Mouse (Mus musculus) limb, embryonic 14.5 days (tissue): ENCODE results near the gene Brca1. TPM values are rescaled to one million over a fixed set of nuclear protein-coding genes. Genes with fewer than 3 reads are reported as not detected.

Experiments used
- ATAC-seq: fragments of 200-750 bp; cut with Nextera tagmentation; 2 replicates; pipeline ENCODE4 v1.8.0; 2017; ENCODE audit warnings: low read depth, moderate number of reproducible peaks, moderate TSS enrichment; ENCODE audit not compliant: low FRiP score
- DNase-seq: peaks from one replicate; pipeline ENCODE4 v3.0.0-alpha.2; 2015; ENCODE audit warnings: low spot score
- H3K27ac ChIP-seq: fragments of 300-500 bp; sonication (generic); replicated peaks from 2 replicates; pipeline ENCODE4 v1.5.1; 2014; ENCODE audit warnings: low read depth, mild to moderate bottlenecking, low read length, moderate library complexity, mixed read lengths
- H3K27me3 ChIP-seq: fragments of 300-500 bp; sonication (generic); 2 replicates; pipeline ENCODE4 v1.6.1; 2014; ENCODE audit warnings: low read length, mixed read lengths; ENCODE audit not compliant: control insufficient read depth, insufficient read depth
- H3K36me3 ChIP-seq: fragments of 300-500 bp; sonication (generic); 2 replicates; pipeline ENCODE4 v1.6.1; 2014; ENCODE audit warnings: mild to moderate bottlenecking, low read length, moderate library complexity, mixed read lengths; ENCODE audit not compliant: control insufficient read depth, insufficient read depth
- H3K4me1 ChIP-seq: fragments of 300-500 bp; sonication (generic); 2 replicates; pipeline ENCODE4 v1.6.1; 2014; ENCODE audit warnings: antibody characterized with exemption, low read length, mixed read lengths; ENCODE audit not compliant: control insufficient read depth, insufficient read depth
- H3K4me2 ChIP-seq: fragments of 300-500 bp; sonication (generic); replicated peaks from 2 replicates; pipeline ENCODE4 v1.6.1; 2014; ENCODE audit warnings: low read depth, mild to moderate bottlenecking, low read length, moderate library complexity; ENCODE audit not compliant: severe bottlenecking
- H3K4me3 ChIP-seq: fragments of 300-500 bp; sonication (generic); replicated peaks from 2 replicates; pipeline ENCODE4 v1.5.1; 2014; ENCODE audit warnings: low read length
- H3K9ac ChIP-seq: fragments of 300-500 bp; sonication (generic); 2 replicates; pipeline ENCODE4 v1.6.1; 2014; ENCODE audit warnings: mild to moderate bottlenecking, low read depth, low read length, moderate library complexity; ENCODE audit not compliant: severe bottlenecking
- H3K9me3 ChIP-seq: fragments of 300-500 bp; sonication (generic); 2 replicates; pipeline ENCODE4 v1.6.1; 2016; ENCODE audit warnings: low read length; ENCODE audit not compliant: control insufficient read depth
- POLR2A ChIP-seq: fragments of 200-500 bp; IDR thresholded peaks from 2 replicates; pipeline ENCODE4 v1.8.0; 2012; ENCODE audit warnings: inconsistent platforms, mild to moderate bottlenecking, moderate library complexity, borderline replicate concordance; ENCODE audit not compliant: insufficient read depth, insufficient read length; ENCODE audit errors: extremely low read depth
- WGBS: fragments of 180-500 bp; shearing (Covaris S2); extraction: QIAGEN DNeasy Blood & Tissue Kit; methylation state at CpG from one replicate; pipeline ENCODE4 v1.1.7; 2014; 5-methylcytosine and 5-hydroxymethylcytosine counted together
- polyA plus RNA-seq, 2 experiments: library from polyadenylated mRNA; depleted of rRNA in 1 of 2; stranded (reverse) in 1 of 2; unstranded in 1 of 2; fragments of >200 nt; fragmentation: Nextera tagmentation in 1 of 2; extraction: Ambion mirVana in 1 of 2; gene quantifications; 2 replicates each; pipeline versions ENCODE4 v1.2.1 to v1.2.3; 2012 to 2014

The Brca1 gene
- polyA plus RNA-seq, 2 experiments, result 9.9 to 11.6 TPM

DNA sequence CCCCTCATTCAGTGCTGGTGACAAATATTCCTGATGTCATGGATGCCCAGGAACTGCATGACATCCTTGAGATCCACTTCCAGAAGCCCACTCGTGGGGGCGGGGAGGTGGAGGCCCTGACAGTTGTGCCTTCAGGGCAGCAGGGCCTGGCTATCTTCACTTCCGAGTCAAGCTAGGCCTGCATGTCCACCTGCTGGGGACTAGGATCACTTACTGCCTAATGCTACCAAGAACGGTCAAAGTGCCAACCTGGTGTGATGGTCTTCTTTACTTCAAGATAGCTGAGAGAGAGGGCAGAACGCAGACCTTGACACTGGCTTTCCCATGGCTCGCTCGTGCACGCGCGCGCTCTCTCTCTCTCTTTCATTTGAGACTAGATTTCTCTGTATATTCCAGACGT lies 93.5 kb downstream of the Brca1 start:
- H3K36me3 ChIP-seq, result peaks cover 50% of the 10 kb centered on the region
- TF ChIP-seq POLR2A, result no peak
- no peaks in the 10 kb centered on the region for H3K4me1 ChIP-seq
- H3K27ac ChIP-seq, result no peak overlapping the region
- H3K27me3 ChIP-seq, result no peaks in the 10 kb centered on the region
- 84% methylated on average over 12 of the region's 12 CpGs for WGBS
- no peak overlapping the region for H3K4me2 ChIP-seq
- H3K9me3 ChIP-seq, result no peaks in the 10 kb centered on the region
- no peak for ATAC-seq
- no peak for DNase-seq
- H3K4me3 ChIP-seq, result no peak overlapping the region
- no peak overlapping the region for H3K9ac ChIP-seq

DNA sequence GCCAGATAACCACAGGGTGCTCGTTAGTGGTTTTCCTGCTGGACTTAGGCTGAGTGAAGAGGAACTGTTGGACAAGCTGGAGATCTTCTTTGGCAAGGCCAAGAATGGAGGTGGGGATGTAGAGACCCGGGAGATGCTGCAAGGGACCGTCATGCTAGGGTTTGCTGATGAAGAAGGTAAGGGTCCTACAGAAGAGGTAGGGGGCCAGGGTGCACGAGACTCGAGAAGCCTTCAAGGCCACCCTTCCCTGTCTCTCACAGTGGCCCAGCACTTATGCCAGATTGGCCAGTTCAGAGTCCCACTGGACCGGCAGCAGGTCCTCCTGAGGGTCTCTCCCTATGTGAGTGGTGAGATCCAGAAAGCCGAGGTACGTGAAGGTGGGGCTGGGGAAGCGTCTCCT lies 94.1 kb downstream of the Brca1 start:
- Histone ChIP-seq H3K4me1 (no peaks in the 10 kb centered on the region), H3K4me2 (no peak overlapping the region), H3K4me3 (no peak overlapping the region), H3K36me3 (peaks cover 50% of the 10 kb centered on the region), H3K9ac (no peak overlapping the region), H3K27ac (no peak overlapping the region), H3K9me3 (no peaks in the 10 kb centered on the region), H3K27me3 (no peaks in the 10 kb centered on the region)
- ATAC-seq, result no peak
- no peak for TF ChIP-seq POLR2A
- 88% methylated on average over 9 of the region's 9 CpGs for WGBS
- DNase-seq, result no peak

DNA sequence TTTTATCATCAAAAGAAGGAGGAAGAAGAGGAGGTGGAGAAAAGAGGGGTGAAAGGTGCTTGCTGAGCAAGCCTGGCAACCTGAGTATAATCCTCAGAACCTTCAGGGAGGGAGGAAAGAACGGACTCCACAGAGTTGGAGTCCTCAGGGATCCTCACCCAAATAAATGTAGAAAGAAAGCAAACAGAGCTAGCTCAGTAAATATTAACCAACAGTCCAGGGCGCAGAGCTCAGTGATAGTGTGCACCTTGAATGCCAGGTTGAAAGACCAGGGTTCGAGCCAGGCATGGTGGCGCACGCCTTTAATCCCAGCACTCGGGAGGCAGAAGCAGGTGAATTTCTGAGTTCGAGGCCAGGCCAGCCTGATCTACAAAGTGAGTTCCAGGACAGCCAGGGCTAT lies 96.1 kb downstream of the Brca1 start:
- Histone ChIP-seq H3K4me3 (no peak overlapping the region), H3K4me1 (no peaks in the 10 kb centered on the region), H3K9me3 (no peaks in the 10 kb centered on the region), H3K9ac (no peak overlapping the region), H3K4me2 (no peak overlapping the region), H3K27ac (no peak overlapping the region), H3K27me3 (no peaks in the 10 kb centered on the region), H3K36me3 (peaks cover 31% of the 10 kb centered on the region)
- DNase-seq, result no peak
- WGBS, result 93% methylated on average over 7 of the region's 7 CpGs
- no peak for TF ChIP-seq POLR2A
- ATAC-seq, result no peak

DNA sequence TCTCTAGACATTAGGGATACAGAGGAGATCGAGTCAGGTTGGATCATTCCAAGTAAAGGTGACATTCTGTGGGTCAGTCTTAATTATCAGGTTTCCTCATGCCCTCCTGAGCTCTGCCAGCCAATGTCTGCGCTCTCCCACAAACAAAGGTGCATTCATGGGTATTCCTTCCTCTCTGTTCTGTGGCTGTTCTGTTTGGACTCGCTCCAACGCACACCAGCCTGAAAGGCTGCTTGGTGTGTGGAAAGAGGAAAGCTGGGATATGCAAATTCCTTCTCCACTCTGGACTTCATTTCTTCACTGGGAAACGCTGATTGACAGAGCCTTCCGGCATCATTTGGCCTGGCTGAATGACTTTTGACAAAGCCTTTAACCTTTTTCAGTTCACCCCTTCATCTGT lies 97.1 kb downstream of the Brca1 start:
- Histone ChIP-seq H3K27ac (no peak overlapping the region), H3K4me3 (no peak overlapping the region), H3K27me3 (no peaks in the 10 kb centered on the region), H3K9ac (no peak overlapping the region), H3K36me3 (peaks cover 22% of the 10 kb centered on the region), H3K4me1 (no peaks in the 10 kb centered on the region), H3K9me3 (no peaks in the 10 kb centered on the region), H3K4me2 (no peak overlapping the region)
- ATAC-seq (no peak), DNase-seq (no peak)
- 64% methylated on average over 6 of the region's 6 CpGs for WGBS
- no peak for TF ChIP-seq POLR2A

DNA sequence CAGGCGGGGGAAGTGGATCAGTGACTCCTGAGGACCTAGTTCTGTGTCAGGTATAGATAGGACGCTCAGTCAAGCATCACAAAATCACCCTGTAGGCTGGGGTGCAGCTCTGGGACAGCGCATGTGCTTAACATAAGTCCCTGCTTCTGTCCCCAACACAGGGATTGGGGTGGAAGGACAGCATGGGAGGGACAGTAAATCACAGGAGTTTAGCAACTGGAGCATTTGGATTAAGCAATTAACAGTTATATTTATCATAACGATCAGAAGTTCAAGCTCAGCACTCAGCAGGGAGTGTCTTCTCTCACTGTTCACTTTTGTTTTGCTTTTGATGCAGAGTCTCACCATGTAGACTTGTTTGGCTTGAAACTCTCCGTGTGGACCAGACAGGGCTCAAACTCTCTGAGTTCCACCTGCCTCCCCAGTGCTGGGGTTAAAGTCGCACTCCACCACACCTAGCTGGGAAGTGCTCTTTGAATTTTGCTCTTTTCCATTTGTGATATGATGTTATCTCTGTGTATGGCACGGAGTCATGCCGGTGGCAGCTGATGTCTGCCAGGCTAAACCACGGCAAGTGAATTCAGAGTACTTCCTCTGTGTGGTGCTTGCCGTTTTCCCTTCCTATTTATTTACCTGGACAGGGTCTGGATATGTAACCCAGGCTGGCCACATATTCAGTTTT lies 99.5 kb downstream of the Brca1 start:
- DNase-seq, result no peak
- WGBS, result 75% methylated on average over 10 of the region's 10 CpGs
- Histone ChIP-seq H3K27me3 (no peaks in the 10 kb centered on the region), H3K27ac (no peak overlapping the region), H3K4me1 (no peaks in the 10 kb centered on the region; the same call in 1 of the 2 replicates), H3K9me3 (no peaks in the 10 kb centered on the region), H3K4me2 (no peak overlapping the region), H3K9ac (no peak overlapping the region), H3K36me3 (peaks cover 4% of the 10 kb centered on the region; the same call in 1 of the 2 replicates), H3K4me3 (no peak overlapping the region)
- no peak for ATAC-seq
- TF ChIP-seq POLR2A, result no peak

DNA sequence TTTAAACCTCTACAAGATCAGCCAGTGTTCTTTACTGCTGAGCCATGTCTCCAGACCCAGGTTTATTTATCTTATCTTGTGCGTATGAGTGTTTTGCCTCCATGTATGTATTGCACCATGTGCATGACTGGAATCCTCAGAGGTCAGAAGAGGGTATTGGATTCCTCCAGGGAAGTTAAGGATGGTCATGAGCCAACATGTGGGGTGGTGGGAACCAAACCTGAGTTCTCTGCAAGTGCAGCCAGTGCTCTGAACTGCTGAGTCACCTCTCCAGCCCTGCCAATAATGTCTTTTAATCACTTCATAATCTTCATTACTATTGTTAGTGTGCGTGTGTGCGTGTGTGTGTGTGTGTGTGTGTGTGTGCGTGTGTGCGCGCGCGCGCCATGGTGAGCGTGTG lies 100.2 kb downstream of the Brca1 start:
- WGBS, result 94% methylated on average over 10 of the region's 10 CpGs
- Histone ChIP-seq H3K27me3 (no peaks in the 10 kb centered on the region), H3K27ac (no peak overlapping the region), H3K9me3 (no peaks in the 10 kb centered on the region), H3K4me1 (no peaks in the 10 kb centered on the region; the same call in 1 of the 2 replicates), H3K4me2 (no peak overlapping the region), H3K4me3 (no peak overlapping the region), H3K9ac (no peak overlapping the region), H3K36me3 (peaks cover under 1% of the 10 kb centered on the region; the same call in 1 of the 2 replicates)
- DNase-seq, result no peak
- no peak for TF ChIP-seq POLR2A
- ATAC-seq, result no peak
